Mouse (Mus musculus): ENCODE data around the gene Ppfia4.
"Not testable (repeated sequence)": the region's sequence is repeated elsewhere in the genome, so short reads cannot be mapped to it uniquely, and the experiment has no call there.

The Ppfia4 gene

GRCm38 (mm10) chr1:134275616-134276464 is 56.9 kb downstream of the Ppfia4 start:
- in situ Hi-C loops (cut with MboI; ENCODE audit: low sequenced_read_pairs) = no loop called here

- in situ Hi-C loops (cut with MboI; ENCODE audit: low sequenced_read_pairs) = no loop called here
These were observed 58.2 kb downstream of the Ppfia4 start for GRCm38 (mm10) chr1:134274483-134274920.

GRCm38 (mm10) chr1:134273493-134274395 is 59.0 kb downstream of the Ppfia4 start:
- in situ Hi-C loops (cut with MboI; ENCODE audit: low sequenced_read_pairs) = no loop called here

- in situ Hi-C loops (cut with MboI; ENCODE audit: low sequenced_read_pairs) = no loop called here
These were observed 59.9 kb downstream of the Ppfia4 start for GRCm38 (mm10) chr1:134272754-134273250.

DNA sequence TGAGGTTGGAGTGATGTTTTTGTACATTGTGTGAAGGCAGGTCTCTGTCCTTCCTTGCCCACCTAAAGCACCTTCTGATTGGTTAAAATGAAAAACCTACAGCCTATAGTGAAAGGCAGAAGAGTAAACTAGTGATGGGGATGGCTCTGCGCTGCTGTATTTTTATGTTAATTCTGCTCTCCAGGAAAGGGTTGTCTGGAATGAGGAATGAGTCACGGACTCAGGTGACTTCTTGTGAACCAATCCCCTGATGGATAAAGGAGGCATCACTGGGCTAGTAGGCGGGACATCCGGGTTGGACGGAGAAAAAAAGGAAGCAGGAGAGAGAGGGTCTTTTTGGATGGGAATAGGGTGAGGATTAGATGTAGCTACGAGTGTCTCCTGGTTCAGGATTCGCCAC is 62.7 kb downstream of the Ppfia4 start:
- in situ Hi-C loops (cut with MboI; ENCODE audit: low sequenced_read_pairs) = no loop called here

DNA sequence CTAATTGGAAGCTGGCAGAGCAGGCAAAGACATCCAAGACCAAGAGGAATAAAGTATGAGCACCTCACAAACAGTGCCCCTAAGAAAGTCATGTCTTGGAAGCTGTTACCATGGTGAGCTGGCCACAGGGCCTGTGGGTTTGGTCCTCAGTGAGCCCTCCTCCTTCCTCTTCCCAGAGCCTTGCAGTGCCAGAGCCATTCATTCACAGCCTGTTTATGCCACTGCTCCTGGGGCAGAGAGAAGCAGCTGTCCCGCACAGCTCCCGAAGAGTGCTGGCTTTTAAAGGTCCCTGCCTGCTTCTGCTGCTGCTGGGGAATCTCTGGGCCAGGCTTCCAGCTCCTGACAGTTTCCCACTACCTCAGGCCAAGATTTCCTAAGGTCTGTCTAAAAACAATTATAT is 66.9 kb downstream of the Ppfia4 start:
- in situ Hi-C loops (cut with MboI; ENCODE audit: low sequenced_read_pairs) = no loop called here

- in situ Hi-C loops (cut with MboI; ENCODE audit: low sequenced_read_pairs) = no loop called here
These were observed 68.4 kb downstream of the Ppfia4 start for GRCm38 (mm10) chr1:134264341-134264740.

GRCm38 (mm10) chr1:134249681-134250080 is 83.0 kb downstream of the Ppfia4 start:
- in situ Hi-C loops (cut with MboI; ENCODE audit: low sequenced_read_pairs) = not testable (repeated sequence)

Data from CH12F3 (cell line).